Mouse (Mus musculus): Measurements from ENCODE around the gene Fam160a1.

GRCm38 (mm10) chr3:85841454-85842176, 24.5 kb upstream of the Fam160a1 start:
- TF ChIP-seq CTCF (conservative IDR thresholded peaks at IDR 0.05; ENCODE audit: low read length) (no peak), NANOG (IDR thresholded peaks at IDR 0.05; ENCODE audit: borderline replicate concordance, low read length) (no peak)
